Mouse (Mus musculus) thymus, adult 2 months (tissue): Measurements from ENCODE around the gene Rpap3.

ENCODE experiments used
- CTCF ChIP-seq: fragments of 200-500 bp; IDR thresholded peaks from 2 replicates; pipeline ENCODE4 v1.5.1; 2012; ENCODE audit warnings: mild to moderate bottlenecking, control low read depth, low read length, moderate library complexity, borderline replicate concordance; ENCODE audit not compliant: control insufficient read depth, poor library complexity, insufficient read depth; ENCODE audit errors: extremely low read depth
- POLR2A ChIP-seq: fragments of 200-500 bp; IDR thresholded peaks from 2 replicates; pipeline ENCODE4 v1.6.1; 2012; ENCODE audit warnings: mild to moderate bottlenecking, low read length, control low read depth, moderate library complexity; ENCODE audit not compliant: control insufficient read depth, poor library complexity, insufficient read depth; ENCODE audit errors: extremely low read depth

DNA sequence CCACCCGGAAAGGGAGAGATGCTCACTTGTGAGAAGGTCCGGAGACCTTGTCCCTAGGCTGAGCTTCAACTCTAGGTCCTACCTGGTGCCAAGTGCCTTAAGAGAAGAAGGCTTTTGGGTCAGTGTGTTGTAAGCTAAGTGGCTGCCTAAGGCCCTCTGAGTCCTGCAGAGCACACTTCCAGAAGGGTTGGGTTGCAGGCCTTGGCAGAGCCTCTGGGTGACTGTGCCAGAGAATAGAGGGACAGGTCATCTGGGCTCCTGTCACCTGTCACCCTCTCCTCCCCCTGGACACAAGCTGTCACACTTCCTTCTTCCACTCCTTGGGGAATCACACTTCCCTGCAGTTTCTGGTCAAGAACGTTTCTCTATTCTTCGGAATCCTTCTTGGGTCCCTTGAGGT lies 55.9 kb downstream of the Rpap3 start:
- no peak for TF ChIP-seq CTCF
- TF ChIP-seq POLR2A = no peak
